Mouse (Mus musculus): ENCODE data around the gene Palm. TPM values are rescaled to one million over a fixed set of nuclear protein-coding genes. Genes with fewer than 3 reads are reported as not detected.

Palm gene
- polyA plus RNA-seq, 1 experiment from 2014 or later, result 349 TPM

DNA sequence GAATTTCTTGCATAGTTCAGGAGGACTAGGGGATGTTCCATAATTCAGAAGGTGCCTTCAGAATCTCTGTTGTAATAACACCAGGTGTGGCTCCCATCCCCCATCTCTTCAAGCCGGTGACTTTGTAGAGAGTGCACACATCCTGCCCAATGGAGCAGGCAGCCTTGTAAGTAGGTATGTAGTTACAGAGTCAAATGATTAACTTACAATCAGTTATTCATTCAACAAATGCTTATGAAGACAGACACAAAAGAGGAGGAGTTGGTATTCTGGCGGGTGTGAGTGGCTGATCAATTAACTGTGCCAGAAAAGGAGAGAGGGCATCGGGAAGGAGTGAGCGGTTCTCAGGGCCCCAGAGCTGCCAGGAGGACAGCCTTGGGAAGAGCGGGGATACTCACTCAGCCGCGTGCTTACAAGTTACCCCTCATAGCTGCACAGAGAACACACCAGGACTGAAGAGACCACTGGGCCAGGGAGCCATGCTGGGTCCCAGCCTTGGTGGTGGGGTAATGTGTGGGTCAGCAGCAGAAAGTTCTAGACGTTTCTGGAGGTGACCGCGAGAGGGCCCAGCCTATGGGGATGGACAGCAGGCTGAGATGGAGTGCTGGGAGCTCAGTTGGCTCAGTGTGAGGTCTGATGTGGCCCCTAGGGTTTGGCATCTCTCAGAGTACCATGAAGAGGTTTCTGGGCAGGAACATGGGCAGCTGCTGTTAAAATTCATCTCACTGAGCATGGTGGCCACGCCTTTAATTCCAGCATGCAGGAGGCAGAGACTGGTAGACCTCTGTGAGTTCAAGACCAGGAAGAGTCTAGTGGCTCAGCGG, 22.5 kb downstream of the Palm start:
- Histone ChIP-seq H3K36me3 (ENCODE audit: control insufficient read depth, insufficient read depth) (peaks cover 28% of the 10 kb centered on the region), H3K27ac (ENCODE audit: low read length) (no peak overlapping the region), H3K4me1 (replicated peaks; ENCODE audit: control insufficient read depth, insufficient read depth, low read length) (no peaks in the 10 kb centered on the region), H3K4me3 (replicated peaks; ENCODE audit: low read length) (no peak overlapping the region), H3K27me3 (replicated peaks; ENCODE audit: control insufficient read depth, insufficient read depth, low read length) (no peaks in the 10 kb centered on the region), H3K9me3 (ENCODE audit: control insufficient read depth, low read length) (no peaks in the 10 kb centered on the region), H3K4me2 (ENCODE audit: low read length) (no peak overlapping the region), H3K9ac (replicated peaks; ENCODE audit: low read depth, low read length) (no peak overlapping the region)
- WGBS, result 87% methylated on average over 12 of the region's 12 CpGs
- no peak for ATAC-seq

GRCm38 (mm10) chr10:79817111-79817510, 23.7 kb downstream of the Palm start:
- H3K4me1 ChIP-seq (replicated peaks; ENCODE audit: control insufficient read depth, insufficient read depth, low read length), result no peaks in the 10 kb centered on the region
- H3K9me3 ChIP-seq (ENCODE audit: control insufficient read depth, low read length), result no peaks in the 10 kb centered on the region
- no peak overlapping the region for H3K9ac ChIP-seq (replicated peaks; ENCODE audit: low read depth, low read length)
- no peak overlapping the region for H3K27ac ChIP-seq (ENCODE audit: low read length)
- 73% methylated on average over 2 of the region's 2 CpGs for WGBS
- H3K27me3 ChIP-seq (replicated peaks; ENCODE audit: control insufficient read depth, insufficient read depth, low read length), result no peaks in the 10 kb centered on the region
- H3K4me3 ChIP-seq (replicated peaks; ENCODE audit: low read length), result no peak overlapping the region
- H3K36me3 ChIP-seq (ENCODE audit: control insufficient read depth, insufficient read depth), result peaks cover 27% of the 10 kb centered on the region
- no peak for ATAC-seq
- H3K4me2 ChIP-seq (ENCODE audit: low read length), result no peak overlapping the region

- no peaks in the 10 kb centered on the region for H3K9me3 ChIP-seq (ENCODE audit: control insufficient read depth, low read length)
- no peak overlapping the region for H3K4me3 ChIP-seq (replicated peaks; ENCODE audit: low read length)
- H3K27me3 ChIP-seq (replicated peaks; ENCODE audit: control insufficient read depth, insufficient read depth, low read length), result no peaks in the 10 kb centered on the region
- H3K4me2 ChIP-seq (ENCODE audit: low read length), result no peak overlapping the region
- ATAC-seq, result no peak
- H3K9ac ChIP-seq (replicated peaks; ENCODE audit: low read depth, low read length), result no peak overlapping the region
- H3K36me3 ChIP-seq (ENCODE audit: control insufficient read depth, insufficient read depth), result peaks cover 27% of the 10 kb centered on the region
- H3K4me1 ChIP-seq (replicated peaks; ENCODE audit: control insufficient read depth, insufficient read depth, low read length), result 0 out of 2 replicates have a peak, but pooled peaks cover 3% of the 10 kb centered on the region
- 77% methylated on average over 4 of the region's 4 CpGs for WGBS
- no peak overlapping the region for H3K27ac ChIP-seq (ENCODE audit: low read length)
Observed at GRCm38 (mm10) chr10:79818225-79818624, 24.9 kb downstream of the Palm start.

DNA sequence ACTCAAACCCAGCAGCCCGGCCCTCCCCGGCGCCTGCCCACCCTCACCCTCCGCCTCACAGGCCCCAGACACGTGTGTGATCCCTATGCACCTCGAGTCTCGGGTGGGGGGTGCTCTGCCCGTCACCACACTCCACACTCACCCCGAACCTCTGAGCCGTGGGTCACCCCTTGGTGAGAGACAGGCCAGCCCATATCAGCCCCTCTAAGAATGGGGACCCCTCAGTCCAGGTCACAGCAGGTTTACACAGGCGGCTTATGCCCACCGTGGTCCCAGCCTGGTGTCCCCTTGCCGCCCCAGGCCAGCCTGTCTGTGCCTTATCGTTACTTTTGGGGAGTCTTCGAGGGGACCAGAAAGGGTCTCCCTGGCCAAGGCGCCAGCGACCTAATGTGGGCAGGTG, 26.2 kb downstream of the Palm start:
- Histone ChIP-seq H3K27me3 (replicated peaks; ENCODE audit: control insufficient read depth, insufficient read depth, low read length) (no peaks in the 10 kb centered on the region), H3K27ac (ENCODE audit: low read length) (no peak overlapping the region), H3K4me2 (ENCODE audit: low read length) (no peak overlapping the region), H3K36me3 (ENCODE audit: control insufficient read depth, insufficient read depth) (peaks cover 27% of the 10 kb centered on the region), H3K4me3 (replicated peaks; ENCODE audit: low read length) (no peak overlapping the region), H3K9me3 (ENCODE audit: control insufficient read depth, low read length) (no peaks in the 10 kb centered on the region), H3K9ac (replicated peaks; ENCODE audit: low read depth, low read length) (no peak overlapping the region), H3K4me1 (replicated peaks; ENCODE audit: control insufficient read depth, insufficient read depth, low read length) (0 out of 2 replicates have a peak, but pooled peaks cover 3% of the 10 kb centered on the region)
- 92% methylated on average over 17 of the region's 17 CpGs for WGBS
- ATAC-seq, result no peak

GRCm38 (mm10) chr10:79820277-79820676, 26.9 kb downstream of the Palm start:
- H3K4me2 ChIP-seq (ENCODE audit: low read length), result no peak overlapping the region
- no peak overlapping the region for H3K27ac ChIP-seq (ENCODE audit: low read length)
- H3K36me3 ChIP-seq (ENCODE audit: control insufficient read depth, insufficient read depth), result peaks cover 25% of the 10 kb centered on the region
- no peak overlapping the region for H3K4me3 ChIP-seq (replicated peaks; ENCODE audit: low read length)
- no peaks in the 10 kb centered on the region for H3K27me3 ChIP-seq (replicated peaks; ENCODE audit: control insufficient read depth, insufficient read depth, low read length)
- 0 out of 2 replicates have a peak, but pooled peaks cover 3% of the 10 kb centered on the region for H3K4me1 ChIP-seq (replicated peaks; ENCODE audit: control insufficient read depth, insufficient read depth, low read length)
- H3K9ac ChIP-seq (replicated peaks; ENCODE audit: low read depth, low read length), result no peak overlapping the region
- 83% methylated on average over 8 of the region's 8 CpGs for WGBS
- ATAC-seq, result no peak
- no peaks in the 10 kb centered on the region for H3K9me3 ChIP-seq (ENCODE audit: control insufficient read depth, low read length)

- H3K4me2 ChIP-seq (ENCODE audit: low read length), result no peak within 1 kb of the TSS
- no peak within 1 kb of the TSS for H3K4me3 ChIP-seq (replicated peaks; ENCODE audit: low read length)
- H3K27me3 ChIP-seq (replicated peaks; ENCODE audit: control insufficient read depth, insufficient read depth, low read length), result no peaks in the 10 kb centered on the region
- ATAC-seq, result no peak
- H3K27ac ChIP-seq (ENCODE audit: low read length), result no peak within 1 kb of the TSS
- no peak within 1 kb of the TSS for H3K9ac ChIP-seq (replicated peaks; ENCODE audit: low read depth, low read length)
- no peaks in the 10 kb centered on the region for H3K9me3 ChIP-seq (ENCODE audit: control insufficient read depth, low read length)
- WGBS, result 69% methylated on average over 11 of the region's 11 CpGs
- peaks cover 24% of the 10 kb centered on the region for H3K36me3 ChIP-seq (ENCODE audit: control insufficient read depth, insufficient read depth)
- 0 out of 2 replicates have a peak, but pooled peaks cover 3% of the 10 kb centered on the region for H3K4me1 ChIP-seq (replicated peaks; ENCODE audit: control insufficient read depth, insufficient read depth, low read length)
Observed at GRCm38 (mm10) chr10:79820782-79821181, 27.4 kb downstream of the Palm start, which contains the start of gene Misp. Gene Misp, plus strand, starts transcription at chr10:79820989.

DNA sequence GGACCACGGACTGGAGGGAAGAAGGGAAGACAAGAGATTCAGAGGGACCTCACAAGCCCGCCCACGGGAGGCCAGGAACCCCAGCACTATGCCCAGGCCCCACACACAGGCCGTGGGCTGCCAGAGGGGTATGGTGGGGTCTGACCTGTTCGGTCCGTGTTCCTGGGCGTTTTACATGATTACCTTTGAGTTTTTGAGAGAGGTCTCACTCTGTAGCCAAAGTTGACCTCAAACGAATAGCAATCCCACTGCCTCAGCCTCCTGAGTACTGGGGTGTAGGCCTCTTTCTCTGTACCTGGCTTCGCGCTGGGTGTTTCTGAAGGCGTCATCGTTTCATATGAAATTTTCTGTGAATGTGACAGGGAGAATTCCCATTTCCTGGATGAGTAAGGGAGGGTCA, 28.4 kb downstream of the Palm start:
- Histone ChIP-seq H3K27ac (ENCODE audit: low read length) (no peak overlapping the region), H3K4me1 (replicated peaks; ENCODE audit: control insufficient read depth, insufficient read depth, low read length) (0 out of 2 replicates have a peak, but pooled peaks cover 3% of the 10 kb centered on the region), H3K9ac (replicated peaks; ENCODE audit: low read depth, low read length) (no peak overlapping the region), H3K27me3 (replicated peaks; ENCODE audit: control insufficient read depth, insufficient read depth, low read length) (no peaks in the 10 kb centered on the region), H3K9me3 (ENCODE audit: control insufficient read depth, low read length) (no peaks in the 10 kb centered on the region), H3K4me3 (replicated peaks; ENCODE audit: low read length) (no peak overlapping the region), H3K4me2 (ENCODE audit: low read length) (no peak overlapping the region), H3K36me3 (ENCODE audit: control insufficient read depth, insufficient read depth) (peaks cover 15% of the 10 kb centered on the region)
- no peak for ATAC-seq
- WGBS, result 87% methylated on average over 12 of the region's 12 CpGs

- Histone ChIP-seq H3K9ac (replicated peaks; ENCODE audit: low read depth, low read length) (no peak overlapping the region), H3K27me3 (replicated peaks; ENCODE audit: control insufficient read depth, insufficient read depth, low read length) (no peaks in the 10 kb centered on the region)
- WGBS, result 21% methylated on average over 17 of the region's 17 CpGs
Observed at GRCm38 (mm10) chr10:79822372-79822771, 29.0 kb downstream of the Palm start.

DNA sequence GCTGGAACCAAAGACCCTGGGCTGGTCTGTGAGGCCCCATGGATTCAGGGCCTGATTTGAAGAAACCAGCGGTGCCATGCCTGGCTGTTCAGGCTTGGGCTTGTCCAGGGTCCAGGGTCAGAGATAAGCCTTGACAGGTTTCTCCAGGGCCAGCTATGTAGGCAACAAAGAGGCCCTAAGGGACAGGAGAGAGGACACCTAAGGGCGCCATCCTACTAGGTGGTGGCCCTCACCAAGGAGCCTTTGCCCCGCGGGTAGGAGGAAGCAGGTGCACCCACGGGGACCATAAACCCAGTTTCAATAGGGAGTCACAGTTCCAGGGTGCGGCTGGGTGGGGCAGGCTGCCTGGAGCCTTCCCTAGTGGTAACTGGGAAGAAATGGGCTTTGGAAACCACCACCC, 29.6 kb downstream of the Palm start:
- Histone ChIP-seq H3K4me2 (ENCODE audit: low read length) (no peak overlapping the region), H3K9me3 (ENCODE audit: control insufficient read depth, low read length) (no peaks in the 10 kb centered on the region), H3K27ac (ENCODE audit: low read length) (no peak overlapping the region), H3K27me3 (replicated peaks; ENCODE audit: control insufficient read depth, insufficient read depth, low read length) (no peaks in the 10 kb centered on the region), H3K36me3 (ENCODE audit: control insufficient read depth, insufficient read depth) (peaks cover 12% of the 10 kb centered on the region), H3K9ac (replicated peaks; ENCODE audit: low read depth, low read length) (no peak overlapping the region), H3K4me1 (replicated peaks; ENCODE audit: control insufficient read depth, insufficient read depth, low read length) (0 out of 2 replicates have a peak, but pooled peaks cover 3% of the 10 kb centered on the region), H3K4me3 (replicated peaks; ENCODE audit: low read length) (no peak overlapping the region)
- WGBS, result 81% methylated on average over 6 of the region's 6 CpGs
- no peak for ATAC-seq

More at GRCm38 (mm10) chr10:79822372-79822771, 29.0 kb downstream of the Palm start:
- H3K4me2 ChIP-seq (ENCODE audit: low read length), result no peak overlapping the region
- no peak overlapping the region for H3K27ac ChIP-seq (ENCODE audit: low read length)
- H3K4me3 ChIP-seq (replicated peaks; ENCODE audit: low read length), result no peak overlapping the region
- H3K4me1 ChIP-seq (replicated peaks; ENCODE audit: control insufficient read depth, insufficient read depth, low read length), result 0 out of 2 replicates have a peak, but pooled peaks cover 3% of the 10 kb centered on the region
- no peak for ATAC-seq
- H3K36me3 ChIP-seq (ENCODE audit: control insufficient read depth, insufficient read depth), result peaks cover 12% of the 10 kb centered on the region
- H3K9me3 ChIP-seq (ENCODE audit: control insufficient read depth, low read length), result no peaks in the 10 kb centered on the region
